Mouse (Mus musculus): ENCODE results near the gene E130114P18Rik. TPM values are rescaled to one million over a fixed set of nuclear protein-coding genes. Genes with fewer than 3 reads are reported as not detected.
A peak's percentile ranks its signal among the peaks of the same experiment; 100 is the strongest.

Gene E130114P18Rik
- polyA plus RNA-seq, 1 experiment from 2014 or later: 30.7 TPM

DNA sequence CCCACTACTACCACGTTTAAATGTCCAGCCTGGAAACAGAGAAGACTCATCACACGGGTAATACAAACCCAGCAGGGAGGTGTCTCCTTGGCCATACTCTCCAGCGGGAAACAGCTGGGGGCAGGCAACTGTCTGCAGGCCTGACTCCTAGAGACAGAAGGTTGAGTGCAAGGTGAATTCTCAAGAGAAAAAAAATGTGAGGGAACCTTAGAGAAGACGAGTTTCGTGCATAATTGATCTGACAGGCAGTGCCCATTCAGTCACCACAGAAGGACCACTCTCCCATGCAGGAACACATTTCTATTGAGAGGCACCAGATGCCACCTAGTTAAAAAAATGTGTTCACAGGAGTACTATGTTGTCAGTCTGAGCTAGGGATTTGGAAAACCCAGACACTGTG is 105.4 kb downstream of the E130114P18Rik start:
- H3K9ac ChIP-seq: no peak overlapping the region
- ATAC-seq (ENCODE audit: low read depth): no peak
- no peak overlapping the region for H3K4me3 ChIP-seq
- H3K36me3 ChIP-seq: no peaks in the 10 kb centered on the region
- no peaks in the 10 kb centered on the region for H3K9me3 ChIP-seq
- H3K4me1 ChIP-seq (replicated peaks): peaks cover 19% of the 10 kb centered on the region
- no peak overlapping the region for H3K27ac ChIP-seq (replicated peaks)
- 53% methylated on average over 5 of the region's 5 CpGs for WGBS
- H3K4me2 ChIP-seq: no peak overlapping the region
- H3K27me3 ChIP-seq: no peaks in the 10 kb centered on the region; the same call in 1 of the 2 replicates

DNA sequence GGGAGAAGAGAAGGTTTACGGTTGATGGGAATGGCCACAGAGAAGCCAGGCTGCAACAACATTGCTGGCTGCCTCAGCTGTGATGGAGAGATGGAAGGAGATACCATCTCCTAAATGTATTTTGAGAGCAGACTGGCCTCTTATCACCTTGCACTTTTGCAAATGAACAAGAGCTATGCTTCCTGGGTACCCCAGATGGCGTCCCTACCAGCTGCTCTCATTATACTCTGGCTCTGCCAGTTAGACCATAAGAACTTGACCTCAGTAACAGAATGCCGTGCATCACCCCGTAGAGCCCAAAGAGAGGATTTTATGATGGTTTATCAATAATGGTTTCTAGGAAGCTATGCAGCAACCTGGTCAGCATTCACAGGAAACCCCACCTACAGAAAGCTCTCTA is 106.0 kb downstream of the E130114P18Rik start:
- Histone ChIP-seq H3K9ac (no peak overlapping the region), H3K4me2 (no peak overlapping the region), H3K4me1 (replicated peaks) (peaks cover 17% of the 10 kb centered on the region), H3K4me3 (no peak overlapping the region), H3K27me3 (no peaks in the 10 kb centered on the region), H3K9me3 (no peaks in the 10 kb centered on the region), H3K36me3 (no peaks in the 10 kb centered on the region), H3K27ac (replicated peaks) (no peak overlapping the region)
- ATAC-seq (ENCODE audit: low read depth): no peak
- WGBS: 72% methylated on average over 4 of the region's 4 CpGs

DNA sequence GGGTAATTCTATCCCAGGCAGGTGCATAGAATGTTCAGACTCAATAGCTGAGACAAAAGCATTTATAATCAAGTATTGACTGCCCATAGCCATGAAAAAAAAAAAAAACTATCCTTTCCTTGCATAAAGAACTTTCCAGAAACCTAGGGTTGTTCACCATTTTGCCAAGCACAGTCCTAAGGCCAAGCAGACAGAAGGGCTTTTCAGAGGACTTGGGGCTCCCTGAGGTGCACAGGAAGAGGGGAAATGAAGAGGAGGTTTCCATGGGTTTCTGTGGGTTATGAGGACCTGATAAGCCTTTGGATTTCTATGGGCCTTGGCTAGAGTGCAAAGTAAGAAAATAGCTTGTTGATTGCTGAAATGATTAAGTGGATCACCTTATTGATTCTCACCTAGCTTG is 107.5 kb downstream of the E130114P18Rik start:
- H3K4me3 ChIP-seq: no peak overlapping the region
- peaks cover 2% of the 10 kb centered on the region for H3K4me1 ChIP-seq (replicated peaks)
- H3K27me3 ChIP-seq: no peaks in the 10 kb centered on the region
- no peaks in the 10 kb centered on the region for H3K9me3 ChIP-seq
- H3K36me3 ChIP-seq: no peaks in the 10 kb centered on the region
- no peak overlapping the region for H3K27ac ChIP-seq (replicated peaks)
- H3K9ac ChIP-seq: no peak overlapping the region
- no peak for ATAC-seq (ENCODE audit: low read depth)
- no peak overlapping the region for H3K4me2 ChIP-seq

DNA sequence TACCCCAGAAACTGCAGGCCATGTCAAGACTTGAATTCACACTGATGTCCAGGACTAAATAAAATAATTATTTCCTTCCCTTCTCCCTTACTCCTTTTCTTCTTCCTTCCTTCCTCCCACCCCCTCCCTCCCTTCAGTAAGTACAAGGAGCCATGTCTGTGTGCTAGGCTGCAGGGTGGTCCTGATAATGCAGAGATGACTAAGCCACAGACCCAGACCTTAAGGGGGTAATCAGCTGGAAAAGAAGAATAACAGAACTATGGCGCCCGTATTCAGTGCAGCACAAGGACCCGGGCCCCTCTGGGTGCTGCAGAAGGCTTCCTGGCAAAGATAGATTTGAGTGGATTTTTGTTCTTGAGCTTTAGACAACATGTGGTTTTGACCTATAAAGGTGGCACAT is 108.1 kb downstream of the E130114P18Rik start:
- Histone ChIP-seq H3K4me2 (no peak overlapping the region), H3K27me3 (no peaks in the 10 kb centered on the region), H3K27ac (replicated peaks) (no peak overlapping the region), H3K36me3 (no peaks in the 10 kb centered on the region), H3K9me3 (no peaks in the 10 kb centered on the region), H3K4me1 (replicated peaks) (no peaks in the 10 kb centered on the region; the same call in 1 of the 2 replicates), H3K4me3 (no peak overlapping the region), H3K9ac (no peak overlapping the region)
- 31% methylated on average over 3 of the region's 3 CpGs for WGBS
- no peak for ATAC-seq (ENCODE audit: low read depth)

DNA sequence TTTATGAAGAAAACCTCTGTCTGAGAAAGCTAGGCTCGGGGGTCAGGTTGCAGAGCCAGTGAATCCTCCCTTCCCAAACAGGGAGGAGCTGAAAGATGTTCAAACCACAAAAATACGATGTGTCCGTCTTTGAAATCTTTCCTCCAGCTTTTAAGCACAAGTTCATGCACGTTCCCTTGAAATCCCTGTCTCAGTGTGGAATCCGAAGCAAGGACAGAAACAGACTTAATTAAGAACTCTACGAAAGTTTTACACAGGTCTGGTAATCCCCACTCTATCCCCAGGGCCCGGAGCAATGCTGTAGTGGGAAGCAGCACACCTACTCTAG is 112.5 kb downstream of the E130114P18Rik start:
- no peaks in the 10 kb centered on the region for H3K36me3 ChIP-seq
- 52% methylated on average over 7 of the region's 7 CpGs for WGBS
- no peak overlapping the region for H3K27ac ChIP-seq (replicated peaks)
- H3K27me3 ChIP-seq: no peaks in the 10 kb centered on the region
- H3K4me1 ChIP-seq (replicated peaks): peaks cover 15% of the 10 kb centered on the region
- no peak overlapping the region for H3K9ac ChIP-seq
- H3K4me2 ChIP-seq: no peak overlapping the region
- H3K9me3 ChIP-seq: no peaks in the 10 kb centered on the region
- ATAC-seq (ENCODE audit: low read depth): no peak
- H3K4me3 ChIP-seq: no peak overlapping the region

DNA sequence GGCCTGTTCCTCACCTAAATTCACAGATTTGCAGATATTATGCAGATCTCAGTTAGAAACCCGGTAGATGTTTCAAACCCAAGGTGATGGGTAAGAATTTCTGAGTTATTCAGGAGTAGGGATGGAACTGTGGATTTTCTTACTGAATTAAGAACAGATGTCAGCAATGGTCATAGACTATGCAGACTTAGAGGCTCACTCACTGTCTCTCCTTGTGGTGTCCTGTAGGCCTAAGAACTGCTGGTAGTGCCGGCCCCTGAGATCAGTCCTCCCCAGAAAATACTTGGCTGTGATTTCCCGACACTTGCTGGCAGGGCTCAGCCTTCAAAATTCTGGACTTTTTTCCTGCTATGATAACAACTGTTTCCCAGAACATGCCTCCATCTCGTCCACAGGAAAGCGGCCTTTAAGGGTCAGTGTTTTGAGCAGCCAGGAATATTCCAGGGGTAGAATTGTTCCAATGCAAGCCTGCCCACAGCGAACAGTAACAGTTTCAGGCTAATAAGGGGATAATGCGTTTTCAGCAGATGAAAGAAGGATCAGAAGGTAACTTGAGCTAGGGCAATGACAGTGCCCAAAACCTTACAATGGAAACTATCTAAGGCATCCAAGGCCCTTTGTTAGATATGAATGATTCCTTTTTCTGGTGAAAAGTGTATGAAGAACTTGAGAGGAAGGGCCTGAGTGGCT is 113.0 kb downstream of the E130114P18Rik start:
- 43% methylated on average over 7 of the region's 7 CpGs for WGBS
- no peaks in the 10 kb centered on the region for H3K27me3 ChIP-seq
- H3K27ac ChIP-seq (replicated peaks): no peak overlapping the region

DNA sequence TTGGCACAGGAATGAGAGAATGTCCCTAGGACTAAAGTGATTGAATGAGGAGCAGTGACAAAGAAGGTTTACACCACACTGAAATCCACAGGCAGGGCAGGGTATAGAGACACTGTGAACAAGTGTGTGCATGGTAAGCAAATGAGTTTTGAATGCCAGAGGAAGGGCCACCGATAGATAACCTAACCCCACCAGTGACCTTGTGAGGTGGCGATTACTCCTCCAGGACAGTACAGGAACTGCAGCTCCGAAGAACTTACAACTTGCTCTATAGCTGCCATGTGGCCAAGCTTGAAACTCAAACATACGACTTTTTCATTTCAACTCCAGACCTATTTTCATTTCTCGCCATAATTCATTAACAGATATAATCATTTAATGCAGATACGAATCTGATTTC is 114.0 kb downstream of the E130114P18Rik start:
- no peak for ATAC-seq (ENCODE audit: low read depth)
- no peaks in the 10 kb centered on the region for H3K9me3 ChIP-seq

More for the DNA sequence above, 113.0 kb downstream of the E130114P18Rik start:
- no peak overlapping the region for H3K9ac ChIP-seq
- no peaks in the 10 kb centered on the region for H3K36me3 ChIP-seq
- peaks cover 15% of the 10 kb centered on the region for H3K4me1 ChIP-seq (replicated peaks)
- no peak for ATAC-seq (ENCODE audit: low read depth)
- no peak overlapping the region for H3K4me2 ChIP-seq
- no peaks in the 10 kb centered on the region for H3K9me3 ChIP-seq
- H3K4me3 ChIP-seq: no peak overlapping the region

DNA sequence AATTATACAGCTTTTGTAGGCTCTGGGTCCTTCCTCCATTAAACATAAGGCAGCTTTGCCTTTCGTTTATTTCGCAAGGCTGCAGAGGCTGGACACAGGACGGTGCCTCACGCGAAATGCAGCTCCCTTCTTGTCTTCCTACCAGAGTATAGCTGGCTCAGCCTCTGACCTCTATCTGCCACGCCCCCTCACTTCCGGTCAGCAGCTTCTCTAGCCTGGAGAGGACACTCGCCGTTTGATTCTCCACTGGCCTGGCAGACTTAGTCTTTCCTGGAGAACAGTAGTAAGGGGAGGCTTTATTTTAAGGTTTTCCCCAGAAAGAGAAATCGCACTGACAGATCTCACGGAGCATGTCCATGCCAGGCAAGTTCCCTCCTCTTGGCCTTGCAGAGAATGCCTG is 115.0 kb downstream of the E130114P18Rik start:
- no peaks in the 10 kb centered on the region for H3K36me3 ChIP-seq
- no peaks in the 10 kb centered on the region for H3K9me3 ChIP-seq
- no peak overlapping the region for H3K4me3 ChIP-seq
- H3K9ac ChIP-seq: no peak overlapping the region
- H3K4me2 ChIP-seq: no peak overlapping the region
- H3K4me1 ChIP-seq (replicated peaks): peaks cover 15% of the 10 kb centered on the region
- H3K27ac ChIP-seq (replicated peaks): no peak overlapping the region
- ATAC-seq (ENCODE audit: low read depth): no peak
- 70% methylated on average over 11 of the region's 11 CpGs for WGBS
- no peaks in the 10 kb centered on the region for H3K27me3 ChIP-seq

More for the DNA sequence above, 114.0 kb downstream of the E130114P18Rik start:
- Histone ChIP-seq H3K9ac (no peak overlapping the region), H3K27ac (replicated peaks) (no peak overlapping the region), H3K27me3 (no peaks in the 10 kb centered on the region), H3K36me3 (no peaks in the 10 kb centered on the region), H3K4me2 (no peak overlapping the region), H3K4me3 (no peak overlapping the region), H3K4me1 (replicated peaks) (peaks cover 15% of the 10 kb centered on the region)
- 87% methylated on average over 6 of the region's 6 CpGs for WGBS

DNA sequence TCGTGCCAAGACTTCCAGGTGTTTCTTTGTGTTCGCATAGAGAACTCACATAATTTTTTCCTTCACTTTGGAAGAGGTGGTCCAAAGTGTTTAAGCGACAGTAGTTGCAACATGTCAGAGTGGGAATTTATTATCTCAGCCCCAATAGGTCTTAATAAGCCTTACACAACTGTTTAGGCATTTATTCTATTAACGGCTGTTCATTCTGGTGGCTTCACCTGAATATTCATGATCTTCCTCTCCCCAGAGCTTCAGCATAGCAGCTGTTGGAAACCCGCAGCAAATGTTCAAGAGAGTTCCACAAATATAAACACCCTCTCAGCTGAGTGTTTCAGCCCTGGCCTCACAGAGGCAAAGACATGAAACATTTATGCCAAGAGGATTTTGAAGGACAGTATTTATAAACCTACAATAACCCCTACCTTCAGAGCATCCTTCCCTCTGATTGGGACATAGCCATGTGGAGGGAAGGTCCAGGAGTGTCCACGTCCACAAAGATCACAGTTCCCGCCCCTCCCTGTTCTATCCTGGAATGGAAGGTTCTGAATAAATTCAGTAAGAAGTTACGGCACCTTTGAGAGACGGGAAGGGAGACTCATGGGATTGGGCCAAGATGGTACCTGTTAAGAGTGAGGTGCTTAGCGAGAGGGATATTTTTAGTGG is 116.1 kb downstream of the E130114P18Rik start:
- H3K9ac ChIP-seq: no peak overlapping the region
- no peak overlapping the region for H3K4me3 ChIP-seq
- ATAC-seq (ENCODE audit: low read depth): peak; percentile 78
- H3K36me3 ChIP-seq: no peaks in the 10 kb centered on the region
- H3K9me3 ChIP-seq: no peaks in the 10 kb centered on the region
- H3K4me1 ChIP-seq (replicated peaks): peaks cover 15% of the 10 kb centered on the region
- peak overlapping the region; percentile 56 for H3K27ac ChIP-seq (replicated peaks)
- H3K27me3 ChIP-seq: no peaks in the 10 kb centered on the region
- WGBS: 50% methylated on average over 10 of the region's 10 CpGs
- no peak overlapping the region for H3K4me2 ChIP-seq

DNA sequence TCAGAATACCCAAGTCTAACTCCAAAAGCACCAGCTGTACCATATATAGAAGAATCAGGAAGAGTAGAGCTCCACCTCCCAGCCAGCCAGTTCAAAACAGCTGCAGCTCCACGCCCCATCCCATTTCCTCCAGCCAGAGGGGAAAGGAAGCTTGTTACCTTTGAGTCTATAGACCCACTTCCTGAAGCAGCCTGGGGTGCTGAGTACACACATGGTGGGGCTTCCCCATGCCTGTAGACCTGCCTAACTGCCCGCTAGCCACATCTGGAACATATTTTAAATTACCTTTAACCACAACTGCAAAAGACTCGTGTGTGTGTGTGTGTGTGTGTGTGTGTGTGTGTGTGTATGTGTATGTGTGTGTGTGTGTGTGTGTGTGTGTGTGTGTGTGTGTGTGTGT is 120.3 kb downstream of the E130114P18Rik start:
- no peaks in the 10 kb centered on the region for H3K27me3 ChIP-seq
- no peak overlapping the region for H3K27ac ChIP-seq (replicated peaks)
- H3K4me3 ChIP-seq: no peak overlapping the region
- H3K4me1 ChIP-seq (replicated peaks): peaks cover 13% of the 10 kb centered on the region
- H3K4me2 ChIP-seq: no peak overlapping the region
- H3K36me3 ChIP-seq: no peaks in the 10 kb centered on the region
- no peak overlapping the region for H3K9ac ChIP-seq
- no peak for ATAC-seq (ENCODE audit: low read depth)
- WGBS: 84% methylated on average over 3 of the region's 3 CpGs
- no peaks in the 10 kb centered on the region for H3K9me3 ChIP-seq

DNA sequence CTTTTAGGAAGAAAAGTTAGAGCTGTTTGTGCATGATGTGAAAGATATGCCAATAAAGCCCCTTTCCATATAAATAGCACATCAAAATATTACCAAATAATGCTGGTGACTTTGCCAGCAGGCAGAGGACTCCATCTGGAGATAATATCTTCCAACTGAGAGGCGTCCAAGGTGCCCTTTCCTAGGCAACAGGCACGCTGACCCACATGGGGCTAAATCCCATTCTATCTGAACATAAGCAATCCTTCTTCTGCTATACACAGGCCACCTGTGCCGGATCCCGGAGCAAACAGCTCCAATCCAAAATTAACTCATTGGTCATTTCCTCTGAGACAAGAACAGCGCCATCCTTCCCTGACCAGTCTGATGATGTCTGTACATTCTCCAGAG is 128.3 kb downstream of the E130114P18Rik start:
- Histone ChIP-seq H3K36me3 (no peaks in the 10 kb centered on the region), H3K9me3 (no peaks in the 10 kb centered on the region), H3K9ac (peak overlapping the region; percentile 38), H3K4me3 (no peak overlapping the region), H3K4me1 (replicated peaks) (peaks cover 39% of the 10 kb centered on the region), H3K4me2 (no peak overlapping the region), H3K27me3 (no peaks in the 10 kb centered on the region), H3K27ac (replicated peaks) (peak overlapping the region; percentile 84)
- WGBS: 41% methylated on average over 5 of the region's 5 CpGs
- ATAC-seq (ENCODE audit: low read depth): peak; percentile 46; the same call in 1 of the 2 replicates

DNA sequence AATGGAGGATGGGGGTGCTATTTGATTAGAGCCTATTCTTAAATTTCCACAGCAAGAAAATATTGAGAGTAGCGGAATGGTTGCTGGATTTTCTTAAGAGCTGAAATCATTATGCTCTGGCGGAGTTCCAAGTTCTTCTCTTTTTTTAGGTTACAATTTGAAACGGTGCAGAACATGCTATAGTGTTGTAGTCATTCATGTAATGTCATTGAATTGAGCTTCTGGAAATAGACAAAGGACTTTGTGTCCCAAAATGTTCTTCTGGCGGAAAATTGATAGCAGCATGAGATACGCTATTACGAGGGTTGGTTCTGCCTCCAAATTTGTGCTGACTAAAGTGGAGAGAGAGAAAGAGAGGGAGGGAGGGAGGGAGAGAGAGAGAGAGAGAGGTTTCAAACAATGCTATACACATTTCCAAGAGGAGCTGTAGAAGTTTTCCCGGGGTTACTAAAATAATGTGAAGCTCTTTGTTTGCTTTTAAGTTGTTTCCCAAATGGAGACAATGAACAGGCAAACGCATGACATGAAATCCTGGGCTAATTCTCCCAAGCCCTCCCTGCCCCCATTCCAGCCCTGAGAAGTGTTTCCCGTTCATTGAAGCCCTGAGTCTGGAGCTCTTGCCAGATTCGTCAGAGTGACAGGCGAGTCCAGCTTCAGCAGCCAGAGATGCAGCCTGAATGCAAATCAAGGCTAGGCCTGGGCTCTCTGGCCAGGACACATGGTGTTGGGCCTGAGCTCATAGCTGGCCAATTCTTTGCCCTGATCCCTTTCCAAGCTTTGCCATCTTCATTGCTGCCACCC is 128.9 kb downstream of the E130114P18Rik start:
- peaks cover 39% of the 10 kb centered on the region for H3K4me1 ChIP-seq (replicated peaks)
- H3K9me3 ChIP-seq: no peaks in the 10 kb centered on the region
- H3K36me3 ChIP-seq: no peaks in the 10 kb centered on the region
- peak overlapping the region; percentile 22 for H3K4me2 ChIP-seq
- H3K27ac ChIP-seq (replicated peaks): peak overlapping the region; percentile 84
- no peaks in the 10 kb centered on the region for H3K27me3 ChIP-seq
- H3K9ac ChIP-seq: peak overlapping the region; percentile 38; the same call in 1 of the 2 replicates
- no peak overlapping the region for H3K4me3 ChIP-seq
- WGBS: 9% methylated on average over 11 of the region's 11 CpGs
- ATAC-seq (ENCODE audit: low read depth): peak; percentile 90

Measured in neural tube, embryonic 13.5 days (tissue).